Mouse (Mus musculus) myocyte (in vitro differentiated cells): Measurements from ENCODE around the gene Lamc2.

Experiments used
- CEBPB ChIP-seq: IDR thresholded peaks from 2 replicates; pipeline ENCODE4 v1.6.1; 2011; ENCODE audit warnings: mild to moderate bottlenecking, moderate library complexity; ENCODE audit not compliant: poor library complexity, insufficient read depth, severe bottlenecking
- E2F4 ChIP-seq: IDR thresholded peaks from one replicate; pipeline ENCODE4 v1.6.1; 2011; ENCODE audit warnings: mild to moderate bottlenecking, control low read depth, moderate library complexity; ENCODE audit not compliant: insufficient read depth
- MAX ChIP-seq: IDR thresholded peaks from one replicate; pipeline ENCODE4 v1.6.1; 2011; ENCODE audit warnings: low read depth, mild to moderate bottlenecking, control low read depth
- MYOD1 ChIP-seq, 3 experiments: IDR thresholded peaks; one replicate each; pipeline ENCODE4 v1.6.1; 2011; ENCODE audit warnings: control low read depth in 2 of 3, low read depth in 2 of 3, mild to moderate bottlenecking in 2 of 3, moderate library complexity in 1 of 3; ENCODE audit not compliant: insufficient read length in 2 of 3, control insufficient read depth in 1 of 3
- MYOG ChIP-seq, 3 experiments: IDR thresholded peaks; one replicate each; pipeline ENCODE4 v1.6.1; 2011; ENCODE audit warnings: control low read depth in 2 of 3, low read depth in 2 of 3, mild to moderate bottlenecking in 2 of 3; ENCODE audit not compliant: insufficient read length in 2 of 3, control insufficient read depth in 1 of 3, insufficient read depth in 1 of 3
- POLR2A ChIP-seq: IDR thresholded peaks from one replicate; pipeline ENCODE4 v1.6.1; 2011; ENCODE audit warnings: low read depth, mild to moderate bottlenecking, control low read depth, moderate library complexity; ENCODE audit not compliant: insufficient read length
- POLR2AphosphoS2 ChIP-seq: IDR thresholded peaks from one replicate; pipeline ENCODE4 v1.6.1; 2011; ENCODE audit warnings: low read depth, control low read depth; ENCODE audit not compliant: insufficient read length
- REST ChIP-seq: IDR thresholded peaks from one replicate; pipeline ENCODE4 v1.6.1; 2011; ENCODE audit warnings: mild to moderate bottlenecking, control low read depth, moderate library complexity; ENCODE audit not compliant: insufficient read depth, insufficient read length
- SRF ChIP-seq: IDR thresholded peaks from one replicate; pipeline ENCODE4 v1.6.1; 2011; ENCODE audit warnings: low read depth; ENCODE audit not compliant: control insufficient read depth, insufficient read length
- TCF12 ChIP-seq: IDR thresholded peaks from one replicate; pipeline ENCODE4 v1.6.1; 2011; ENCODE audit warnings: mild to moderate bottlenecking, control low read depth; ENCODE audit not compliant: poor library complexity, insufficient read depth, severe bottlenecking
- TCF3 ChIP-seq: IDR thresholded peaks from one replicate; pipeline ENCODE4 v1.6.1; 2011; ENCODE audit warnings: low read depth, control low read depth; ENCODE audit not compliant: insufficient read length
- USF1 ChIP-seq: IDR thresholded peaks from one replicate; pipeline ENCODE4 v1.6.1; 2011; ENCODE audit warnings: low read depth, mild to moderate bottlenecking, control low read depth, moderate library complexity

DNA sequence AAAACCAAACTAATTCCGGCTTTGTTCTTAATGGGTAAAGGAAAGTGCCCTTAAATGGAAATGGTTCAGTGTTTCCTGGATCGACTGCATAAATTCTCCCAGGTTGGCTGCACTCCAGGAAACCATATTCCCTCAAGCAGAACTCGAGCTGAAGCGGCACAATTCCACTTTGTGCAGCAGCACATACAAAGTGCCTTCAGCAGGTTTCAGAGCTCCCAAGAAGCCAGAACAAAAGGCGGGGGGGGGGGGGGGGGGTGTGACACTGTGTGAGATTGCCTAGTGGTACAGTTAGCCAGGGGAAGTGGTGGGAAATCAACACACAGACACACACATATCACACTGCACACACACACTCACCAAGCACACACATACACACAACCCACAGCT lies 5.7 kb upstream of the Lamc2 start:
- no peak for TF ChIP-seq POLR2A
- no peak for TF ChIP-seq USF1
- TF ChIP-seq POLR2AphosphoS2 = no peak
- TF ChIP-seq TCF12 = no peak
- TF ChIP-seq MAX = no peak
- TF ChIP-seq E2F4 = no peak
- TF ChIP-seq MYOG (IDR thresholded peaks at IDR 0.05; ENCODE audit: control insufficient read depth in 1 of 3, insufficient read depth in 1 of 3, insufficient read length in 2 of 3, low read depth in 2 of 3) = no peak
- TF ChIP-seq TCF3 = no peak
- TF ChIP-seq CEBPB = no peak
- no peak for TF ChIP-seq REST
- TF ChIP-seq MYOD1 (IDR thresholded peaks at IDR 0.05; ENCODE audit: control insufficient read depth in 1 of 3, insufficient read length in 2 of 3, low read depth in 2 of 3) = no peak
- TF ChIP-seq SRF = no peak
